Mouse (Mus musculus): ENCODE measurements around the gene Cntn5. TPM values are rescaled to one million over a fixed set of nuclear protein-coding genes. Genes with fewer than 3 reads are reported as not detected.
A peak's percentile ranks its signal among the peaks of the same experiment; 100 is the strongest.

The Cntn5 gene
- polyA plus RNA-seq, 1 experiment from 2014 or later = 30.9 TPM

DNA sequence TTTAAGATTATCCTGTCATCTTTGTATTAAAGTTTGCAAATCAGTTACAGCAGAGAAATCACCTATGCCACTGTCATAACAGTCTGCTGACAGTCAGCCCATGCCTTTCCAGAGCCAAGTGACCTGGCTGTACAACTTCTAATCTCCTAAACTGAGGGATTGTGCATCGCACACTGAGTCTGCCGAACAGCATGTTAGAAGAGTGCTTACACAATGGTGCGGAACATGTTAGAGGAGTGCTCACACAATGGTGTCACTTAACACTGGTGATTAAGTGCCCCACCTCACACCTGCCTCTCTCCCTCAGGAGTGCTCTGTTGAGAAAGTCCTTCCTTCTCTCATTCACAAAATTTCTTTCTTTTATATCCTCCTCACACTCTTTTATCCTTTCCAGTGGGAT lies 889.4 kb downstream of the Cntn5 start:
- no peaks in the 10 kb centered on the region for H3K36me3 ChIP-seq (ENCODE audit: control insufficient read depth, insufficient read depth, low read length)

DNA sequence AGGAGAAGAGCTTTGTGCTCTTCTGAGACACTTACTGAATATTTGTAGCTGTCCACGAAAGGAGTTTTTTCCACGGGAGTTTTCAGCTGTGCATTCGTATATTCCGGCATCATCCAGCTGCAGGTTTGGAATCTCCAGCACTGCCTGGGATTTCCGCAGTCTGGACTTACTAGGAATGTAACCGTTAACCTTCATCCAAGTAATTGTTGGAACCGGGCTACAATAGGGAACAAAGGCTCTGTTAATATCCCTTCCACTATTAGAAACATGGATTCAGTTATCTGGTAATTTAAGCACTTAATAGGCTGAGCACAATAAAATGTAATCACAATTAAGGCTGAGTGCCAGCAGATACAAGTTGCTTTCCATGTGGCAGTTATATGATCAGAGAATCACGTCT lies 920.5 kb downstream of the Cntn5 start:
- 62% methylated on average over 8 of the region's 8 CpGs for whole genome bisulfite sequencing
- Histone ChIP-seq H3K4me1 (ENCODE audit: control insufficient read depth, insufficient read depth, low read length) (no peaks in the 10 kb centered on the region), H3K27me3 (ENCODE audit: control insufficient read depth, insufficient read depth, low read length) (no peaks in the 10 kb centered on the region), H3K27ac (ENCODE audit: low read depth, low read length) (no peak overlapping the region), H3K36me3 (ENCODE audit: control insufficient read depth, insufficient read depth, low read length) (no peaks in the 10 kb centered on the region), H3K4me3 (ENCODE audit: low read depth, low read length) (no peak overlapping the region), H3K9me3 (ENCODE audit: control insufficient read depth, low read length) (no peaks in the 10 kb centered on the region), H3K9ac (replicated peaks; ENCODE audit: low read depth, low read length) (no peak overlapping the region), H3K4me2 (ENCODE audit: low read depth, low read length) (no peak overlapping the region)
- ATAC-seq (ENCODE audit: low read depth) = no peak

More for the DNA sequence above, 889.4 kb downstream of the Cntn5 start:
- no peak for ATAC-seq (ENCODE audit: low read depth)
- Histone ChIP-seq H3K4me3 (ENCODE audit: low read depth, low read length) (no peak overlapping the region), H3K27ac (ENCODE audit: low read depth, low read length) (no peak overlapping the region), H3K4me2 (ENCODE audit: low read depth, low read length) (no peak overlapping the region), H3K4me1 (ENCODE audit: control insufficient read depth, insufficient read depth, low read length) (no peaks in the 10 kb centered on the region), H3K27me3 (ENCODE audit: control insufficient read depth, insufficient read depth, low read length) (no peaks in the 10 kb centered on the region), H3K9ac (replicated peaks; ENCODE audit: low read depth, low read length) (no peak overlapping the region), H3K9me3 (ENCODE audit: control insufficient read depth, low read length) (no peaks in the 10 kb centered on the region)
- 64% methylated on average over 3 of the region's 3 CpGs for WGBS

- Histone ChIP-seq H3K27me3 (ENCODE audit: control insufficient read depth, insufficient read depth, low read length) (no peaks in the 10 kb centered on the region), H3K4me2 (ENCODE audit: low read depth, low read length) (no peak overlapping the region), H3K4me3 (ENCODE audit: low read depth, low read length) (no peak overlapping the region), H3K9me3 (ENCODE audit: control insufficient read depth, low read length) (no peaks in the 10 kb centered on the region), H3K27ac (ENCODE audit: low read depth, low read length) (no peak overlapping the region), H3K9ac (replicated peaks; ENCODE audit: low read depth, low read length) (no peak overlapping the region), H3K4me1 (ENCODE audit: control insufficient read depth, insufficient read depth, low read length) (no peaks in the 10 kb centered on the region), H3K36me3 (ENCODE audit: control insufficient read depth, insufficient read depth, low read length) (no peaks in the 10 kb centered on the region)
- ATAC-seq (ENCODE audit: low read depth) = no peak
- 83% methylated on average over 2 of the region's 2 CpGs for WGBS
Measured at GRCm38 (mm10) chr9:9983220-9983619, 921.4 kb downstream of the Cntn5 start.

DNA sequence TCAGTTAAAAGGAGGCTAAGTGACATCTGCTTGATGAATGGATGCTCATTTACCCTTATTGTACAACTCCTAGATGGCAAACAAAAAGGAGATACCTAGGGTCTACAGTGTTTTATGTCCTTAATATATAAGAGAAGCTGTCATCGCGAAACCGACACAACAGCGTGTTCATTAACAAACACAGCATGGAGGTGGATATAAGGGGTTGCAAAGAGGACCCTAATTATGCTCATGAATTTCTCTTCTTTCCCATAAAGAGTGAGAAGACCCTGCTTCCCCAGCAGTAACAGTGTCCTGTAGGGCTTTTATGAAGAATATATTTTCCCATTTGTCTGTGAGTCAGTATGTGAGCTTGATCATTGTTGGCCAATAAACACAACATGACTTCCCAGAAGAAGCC lies 939.2 kb downstream of the Cntn5 start:
- Histone ChIP-seq H3K27ac (ENCODE audit: low read depth, low read length) (no peak overlapping the region), H3K4me2 (ENCODE audit: low read depth, low read length) (no peak overlapping the region), H3K9me3 (ENCODE audit: control insufficient read depth, low read length) (no peaks in the 10 kb centered on the region), H3K4me3 (ENCODE audit: low read depth, low read length) (no peak overlapping the region), H3K4me1 (ENCODE audit: control insufficient read depth, insufficient read depth, low read length) (no peaks in the 10 kb centered on the region), H3K36me3 (ENCODE audit: control insufficient read depth, insufficient read depth, low read length) (no peaks in the 10 kb centered on the region), H3K9ac (replicated peaks; ENCODE audit: low read depth, low read length) (no peak overlapping the region), H3K27me3 (ENCODE audit: control insufficient read depth, insufficient read depth, low read length) (no peaks in the 10 kb centered on the region)
- ATAC-seq (ENCODE audit: low read depth) = peak; percentile 69
- 78% methylated on average over 4 of the region's 4 CpGs for WGBS

DNA sequence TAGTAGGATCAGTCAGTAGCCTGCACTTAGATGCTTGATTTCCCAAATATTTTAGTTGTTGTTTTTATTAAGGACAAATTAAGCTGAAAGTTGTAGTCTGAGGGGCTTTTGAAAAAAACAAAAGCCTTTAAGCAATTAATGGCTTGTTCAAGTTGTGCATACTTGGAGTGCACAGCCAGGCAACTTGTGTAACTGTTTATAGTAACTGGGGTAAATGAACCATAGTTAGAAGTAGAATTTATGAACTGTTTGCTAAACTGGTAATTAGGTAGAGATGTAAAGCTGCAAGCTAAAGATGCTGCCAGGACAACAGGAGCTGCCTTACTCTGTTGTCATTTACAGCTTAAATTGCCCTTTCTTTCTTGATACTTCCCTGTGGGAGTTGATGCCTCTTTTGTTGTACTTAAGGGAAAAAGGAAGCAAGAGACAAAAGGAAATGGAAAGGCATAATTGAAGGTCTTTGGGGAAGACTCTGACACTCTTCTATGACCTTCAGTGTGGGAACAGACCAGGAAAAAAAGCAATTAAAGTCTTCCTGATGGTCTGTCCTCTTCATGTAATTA lies 943.9 kb downstream of the Cntn5 start:
- Histone ChIP-seq H3K4me3 (ENCODE audit: low read depth, low read length) (no peak overlapping the region), H3K9ac (replicated peaks; ENCODE audit: low read depth, low read length) (no peak overlapping the region), H3K36me3 (ENCODE audit: control insufficient read depth, insufficient read depth, low read length) (no peaks in the 10 kb centered on the region), H3K4me2 (ENCODE audit: low read depth, low read length) (no peak overlapping the region), H3K4me1 (ENCODE audit: control insufficient read depth, insufficient read depth, low read length) (no peaks in the 10 kb centered on the region), H3K27ac (ENCODE audit: low read depth, low read length) (no peak overlapping the region), H3K27me3 (ENCODE audit: control insufficient read depth, insufficient read depth, low read length) (no peaks in the 10 kb centered on the region), H3K9me3 (ENCODE audit: control insufficient read depth, low read length) (no peaks in the 10 kb centered on the region)
- peak; percentile 70; the same call in 1 of the 2 replicates for ATAC-seq (ENCODE audit: low read depth)

- Histone ChIP-seq H3K9ac (replicated peaks; ENCODE audit: low read depth, low read length) (no peak overlapping the region), H3K4me2 (ENCODE audit: low read depth, low read length) (no peak overlapping the region), H3K27ac (ENCODE audit: low read depth, low read length) (no peak overlapping the region), H3K27me3 (ENCODE audit: control insufficient read depth, insufficient read depth, low read length) (no peaks in the 10 kb centered on the region), H3K4me3 (ENCODE audit: low read depth, low read length) (no peak overlapping the region), H3K9me3 (ENCODE audit: control insufficient read depth, low read length) (no peaks in the 10 kb centered on the region), H3K4me1 (ENCODE audit: control insufficient read depth, insufficient read depth, low read length) (no peaks in the 10 kb centered on the region), H3K36me3 (ENCODE audit: control insufficient read depth, insufficient read depth, low read length) (no peaks in the 10 kb centered on the region)
- 45% methylated on average over 3 of the region's 3 CpGs for whole genome bisulfite sequencing
- ATAC-seq (ENCODE audit: low read depth) = peak; percentile 44; the same call in 1 of the 2 replicates
Measured at GRCm38 (mm10) chr9:9949346-9949745, 955.2 kb downstream of the Cntn5 start.

DNA sequence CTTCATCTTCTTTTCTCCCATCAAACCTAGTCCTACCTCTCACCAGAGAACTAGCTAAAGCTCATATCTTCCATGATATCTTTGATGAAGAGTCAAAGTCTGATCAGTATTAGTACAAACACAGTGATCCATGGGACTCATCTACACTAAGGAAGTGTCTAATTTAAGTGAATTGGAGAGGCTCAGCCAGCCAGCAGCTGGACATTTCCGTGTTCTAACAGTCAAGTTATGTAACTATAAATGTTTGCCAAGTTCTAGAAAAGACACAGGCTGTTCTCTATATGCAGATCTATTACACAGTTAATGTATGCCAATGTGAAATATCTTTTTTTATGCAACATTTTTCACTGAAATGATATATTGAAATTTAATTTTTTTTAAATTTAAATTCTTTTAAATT lies 959.7 kb downstream of the Cntn5 start:
- H3K27me3 ChIP-seq (ENCODE audit: control insufficient read depth, insufficient read depth, low read length) = no peaks in the 10 kb centered on the region
- no peak for ATAC-seq (ENCODE audit: low read depth)
- 83% methylated on average over 1 of the region's 1 CpGs for WGBS
- H3K9ac ChIP-seq (replicated peaks; ENCODE audit: low read depth, low read length) = no peak overlapping the region
- H3K4me1 ChIP-seq (ENCODE audit: control insufficient read depth, insufficient read depth, low read length) = no peaks in the 10 kb centered on the region
- H3K9me3 ChIP-seq (ENCODE audit: control insufficient read depth, low read length) = no peaks in the 10 kb centered on the region
- H3K27ac ChIP-seq (ENCODE audit: low read depth, low read length) = no peak overlapping the region
- H3K36me3 ChIP-seq (ENCODE audit: control insufficient read depth, insufficient read depth, low read length) = no peaks in the 10 kb centered on the region
- H3K4me2 ChIP-seq (ENCODE audit: low read depth, low read length) = no peak overlapping the region
- no peak overlapping the region for H3K4me3 ChIP-seq (ENCODE audit: low read depth, low read length)

GRCm38 (mm10) chr9:9937444-9938436 lies 966.8 kb downstream of the Cntn5 start:
- 91% methylated on average over 1 of the region's 1 CpGs for WGBS
- no peaks in the 10 kb centered on the region for H3K36me3 ChIP-seq (ENCODE audit: control insufficient read depth, insufficient read depth, low read length)
- H3K4me3 ChIP-seq (ENCODE audit: low read depth, low read length) = no peak overlapping the region
- no peak overlapping the region for H3K27ac ChIP-seq (ENCODE audit: low read depth, low read length)
- no peak for ATAC-seq (ENCODE audit: low read depth)
- no peak overlapping the region for H3K4me2 ChIP-seq (ENCODE audit: low read depth, low read length)
- no peaks in the 10 kb centered on the region for H3K9me3 ChIP-seq (ENCODE audit: control insufficient read depth, low read length)
- no peaks in the 10 kb centered on the region for H3K27me3 ChIP-seq (ENCODE audit: control insufficient read depth, insufficient read depth, low read length)
- H3K4me1 ChIP-seq (ENCODE audit: control insufficient read depth, insufficient read depth, low read length) = no peaks in the 10 kb centered on the region
- no peak overlapping the region for H3K9ac ChIP-seq (replicated peaks; ENCODE audit: low read depth, low read length)

GRCm38 (mm10) chr9:9920580-9920979 lies 984.0 kb downstream of the Cntn5 start:
- Histone ChIP-seq H3K4me1 (ENCODE audit: control insufficient read depth, insufficient read depth, low read length) (no peaks in the 10 kb centered on the region), H3K4me3 (ENCODE audit: low read depth, low read length) (no peak overlapping the region), H3K4me2 (ENCODE audit: low read depth, low read length) (no peak overlapping the region), H3K36me3 (ENCODE audit: control insufficient read depth, insufficient read depth, low read length) (no peaks in the 10 kb centered on the region), H3K27me3 (ENCODE audit: control insufficient read depth, insufficient read depth, low read length) (no peaks in the 10 kb centered on the region), H3K27ac (ENCODE audit: low read depth, low read length) (no peak overlapping the region), H3K9me3 (ENCODE audit: control insufficient read depth, low read length) (no peaks in the 10 kb centered on the region), H3K9ac (replicated peaks; ENCODE audit: low read depth, low read length) (no peak overlapping the region)
- no peak for ATAC-seq (ENCODE audit: low read depth)
- 75% methylated on average over 3 of the region's 3 CpGs for WGBS
